Mouse (Mus musculus) spleen, adult 2 months (tissue): ENCODE data around the gene Ola1. TPM values are rescaled to one million over a fixed set of nuclear protein-coding genes. Genes with fewer than 3 reads are reported as not detected.

ENCODE experiments used
- DNase-seq, 2 experiments: peaks; one replicate each; pipeline versions ENCODE4 v3.0.0 to v3.0.0-alpha.2; 2012 to 2021; ENCODE audit warnings: low spot score in 2 of 2, low read depth in 1 of 2
- H3K27ac ChIP-seq: fragments of 200-500 bp; 2 replicates; pipeline ENCODE4 v1.5.1; 2012; ENCODE audit warnings: low read length, inconsistent platforms; ENCODE audit not compliant: insufficient read depth
- H3K27me3 ChIP-seq: fragments of 200-500 bp; 2 replicates; pipeline ENCODE4 v1.6.1; 2012; ENCODE audit warnings: mild to moderate bottlenecking, moderate library complexity, low read length, inconsistent platforms; ENCODE audit not compliant: control insufficient read depth, insufficient read depth
- H3K36me3 ChIP-seq: fragments of 200-500 bp; 2 replicates; pipeline ENCODE4 v1.6.1; 2012; ENCODE audit warnings: mild to moderate bottlenecking, low read length, inconsistent platforms; ENCODE audit not compliant: control insufficient read depth, insufficient read depth
- H3K4me1 ChIP-seq: fragments of 200-500 bp; 2 replicates; pipeline ENCODE4 v1.6.1; 2011; ENCODE audit warnings: inconsistent platforms; ENCODE audit not compliant: control insufficient read depth, insufficient read depth, insufficient read length
- H3K4me3 ChIP-seq: fragments of 200-500 bp; 2 replicates; pipeline ENCODE4 v1.5.1; 2011; ENCODE audit warnings: mild to moderate bottlenecking, inconsistent platforms; ENCODE audit not compliant: insufficient read depth, insufficient read length; ENCODE audit errors: extremely low read depth
- CTCF ChIP-seq: fragments of 200-500 bp; IDR thresholded peaks from 2 replicates; pipeline ENCODE4 v1.5.1; 2011; ENCODE audit warnings: mild to moderate bottlenecking, inconsistent platforms; ENCODE audit not compliant: insufficient read depth, insufficient read length, insufficient replicate concordance; ENCODE audit errors: extremely low read depth
- POLR2A ChIP-seq: fragments of 200-500 bp; IDR thresholded peaks from 2 replicates; pipeline ENCODE4 v1.6.1; 2011; ENCODE audit warnings: low read depth, low read length, inconsistent platforms
- WGBS: fragments of 180-500 bp; shearing (Covaris S2); methylation state at CpG from one replicate; pipeline ENCODE4 v1.1.7; 2018; 5-methylcytosine and 5-hydroxymethylcytosine counted together
- polyA plus RNA-seq: library from polyadenylated mRNA; depleted of rRNA; stranded (reverse); fragments of >200 nt; gene quantifications from 2 replicates; pipeline ENCODE4 v1.2.3, GENCODE M21; 2012

The Ola1 gene
- polyA plus RNA-seq, 1 experiment, result 2.9 TPM

- H3K4me3 ChIP-seq, result no peak overlapping the region
Observed at GRCm38 (mm10) chr2:73127686-73128085, 91.0 kb downstream of the Ola1 start.

GRCm38 (mm10) chr2:73118781-73119180 lies 99.9 kb downstream of the Ola1 start:
- H3K4me3 ChIP-seq, result no peak overlapping the region
- H3K27ac ChIP-seq, result no peak overlapping the region
- no peak for TF ChIP-seq CTCF
- TF ChIP-seq POLR2A, result no peak
- no peak for DNase-seq
- 97% methylated on average over 2 of the region's 2 CpGs for WGBS
- no peaks in the 10 kb centered on the region for H3K4me1 ChIP-seq
- no peaks in the 10 kb centered on the region for H3K27me3 ChIP-seq
- peaks cover 1% of the 10 kb centered on the region; the same call in 1 of the 2 replicates for H3K36me3 ChIP-seq

More at GRCm38 (mm10) chr2:73127686-73128085, 91.0 kb downstream of the Ola1 start:
- no peak for DNase-seq
- Histone ChIP-seq H3K27ac (no peak overlapping the region), H3K36me3 (peaks cover 2% of the 10 kb centered on the region; the same call in 1 of the 2 replicates), H3K4me1 (no peaks in the 10 kb centered on the region), H3K27me3 (no peaks in the 10 kb centered on the region)
- 88% methylated on average over 1 of the region's 1 CpGs for WGBS
- no peak for TF ChIP-seq CTCF

GRCm38 (mm10) chr2:73107089-73107488 lies 111.6 kb downstream of the Ola1 start:
- Histone ChIP-seq H3K36me3 (no peaks in the 10 kb centered on the region), H3K27ac (no peak overlapping the region), H3K27me3 (no peaks in the 10 kb centered on the region), H3K4me3 (no peak overlapping the region), H3K4me1 (no peaks in the 10 kb centered on the region)
- no peak for TF ChIP-seq POLR2A
- no peak for TF ChIP-seq CTCF
- 90% methylated on average over 5 of the region's 5 CpGs for WGBS
- no peak for DNase-seq

- Histone ChIP-seq H3K4me1 (no peaks in the 10 kb centered on the region; the same call in 1 of the 2 replicates), H3K27me3 (no peaks in the 10 kb centered on the region), H3K27ac (no peak overlapping the region), H3K36me3 (no peaks in the 10 kb centered on the region), H3K4me3 (no peak overlapping the region)
- DNase-seq, result no peak
- 68% methylated on average over 3 of the region's 3 CpGs for WGBS
- TF ChIP-seq CTCF (no peak), POLR2A (no peak)
Observed at GRCm38 (mm10) chr2:73096491-73096890, 122.2 kb downstream of the Ola1 start.

GRCm38 (mm10) chr2:73095300-73095699 lies 123.4 kb downstream of the Ola1 start:
- DNase-seq, result no peak
- no peak for TF ChIP-seq POLR2A
- 90% methylated on average over 2 of the region's 2 CpGs for WGBS
- Histone ChIP-seq H3K27me3 (no peaks in the 10 kb centered on the region), H3K27ac (no peak overlapping the region), H3K36me3 (no peaks in the 10 kb centered on the region), H3K4me3 (no peak overlapping the region), H3K4me1 (no peaks in the 10 kb centered on the region; the same call in 1 of the 2 replicates)

- TF ChIP-seq POLR2A (no peak), CTCF (no peak)
- DNase-seq, result no peak
- WGBS, result 88% methylated on average over 6 of the region's 6 CpGs
- Histone ChIP-seq H3K4me3 (no peak overlapping the region), H3K4me1 (no peaks in the 10 kb centered on the region; the same call in 1 of the 2 replicates), H3K27ac (no peak overlapping the region), H3K36me3 (no peaks in the 10 kb centered on the region), H3K27me3 (no peaks in the 10 kb centered on the region)
Observed at GRCm38 (mm10) chr2:73093032-73093431, 125.7 kb downstream of the Ola1 start.

- DNase-seq, result no peak
- no peak overlapping the region for H3K27ac ChIP-seq
- WGBS, result 94% methylated on average over 8 of the region's 8 CpGs
- TF ChIP-seq CTCF (no peak), POLR2A (no peak)
- no peaks in the 10 kb centered on the region for H3K27me3 ChIP-seq
- no peak overlapping the region for H3K4me3 ChIP-seq
- no peaks in the 10 kb centered on the region; the same call in 1 of the 2 replicates for H3K4me1 ChIP-seq
- H3K36me3 ChIP-seq, result no peaks in the 10 kb centered on the region
Observed at GRCm38 (mm10) chr2:73091302-73091701, 127.4 kb downstream of the Ola1 start.
